ENCODE assay signal across 7 mouse cellular contexts in the genomic region with DNA sequence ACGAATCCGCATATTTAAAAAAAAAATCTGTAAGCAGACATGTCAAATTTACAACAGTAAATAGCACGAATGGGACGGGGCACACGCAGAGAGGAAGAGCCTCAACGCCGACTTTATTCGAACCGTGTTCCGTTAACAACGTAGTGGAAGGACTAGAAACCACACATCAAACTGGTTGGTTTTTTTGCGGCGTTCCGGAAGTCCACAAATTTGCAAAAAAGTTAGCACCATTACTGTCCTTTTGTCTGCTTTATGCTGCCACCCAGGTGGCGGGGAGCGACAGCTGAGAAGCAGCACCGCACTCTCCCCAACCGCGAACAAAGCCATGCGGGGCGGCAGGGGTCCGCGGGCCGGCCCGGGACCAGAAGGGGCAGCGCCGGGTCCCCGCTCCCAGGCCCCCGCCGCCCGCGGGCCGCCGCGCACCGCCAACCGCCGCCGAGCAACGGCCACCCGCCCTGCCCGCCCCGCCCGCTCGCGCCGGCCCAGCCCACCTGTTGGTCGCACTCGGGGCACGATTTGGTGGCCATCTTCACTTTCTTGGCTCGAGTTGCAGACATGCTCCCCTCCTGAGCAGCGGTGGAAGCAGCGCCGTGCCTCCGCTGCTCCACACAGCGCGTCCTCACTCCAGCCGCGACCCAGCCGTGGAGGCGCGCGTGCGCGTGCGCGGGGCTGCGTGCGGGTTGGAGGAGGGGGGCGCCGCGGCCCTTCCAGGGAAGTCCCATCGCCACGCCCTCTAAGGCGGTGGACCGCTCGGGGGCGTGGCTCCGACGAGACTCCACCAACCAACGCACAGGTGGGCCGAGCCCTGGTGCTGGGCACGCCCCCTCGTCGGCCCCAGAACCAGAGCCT. TPM values are rescaled to one million over a fixed set of nuclear protein-coding genes. Genes with fewer than 3 reads are reported as not detected.
A peak's percentile ranks its signal among the peaks of the same experiment; 100 is the strongest.
DNase-seq lines count a peak whose midpoint lies in the region; ATAC-seq and TF ChIP-seq lines count a peak whose summit lies in the region.

A gene (minus strand): TSS at position 666 of the 849 bp plus-strand sequence.

- peak within 1 kb of the TSS; percentile 77 for H3K4me3 ChIP-seq in embryonic facial prominence, embryonic 11.5 days (ENCODE audit: low read depth, low read length)
- peak within 1 kb of the TSS; percentile 98 for H3K4me3 ChIP-seq in kidney, adult 2 months (ENCODE audit: insufficient read depth, low read depth, low read length)
- H3K4me3 ChIP-seq in limb, embryonic 12.5 days (replicated peaks), result peak within 1 kb of the TSS; percentile 78
- peak within 1 kb of the TSS; percentile 79 for H3K4me3 ChIP-seq in midbrain, embryonic 15.5 days
- peak within 1 kb of the TSS; percentile 89 for H3K4me3 ChIP-seq in spleen, adult 2 months (ENCODE audit: extremely low read depth, insufficient read depth, insufficient read length)

- H3K27ac ChIP-seq in embryonic facial prominence, embryonic 11.5 days (replicated peaks; ENCODE audit: low read depth, low read length), result peak within 1 kb of the TSS; percentile 98
- peak within 1 kb of the TSS; percentile 77 for H3K27ac ChIP-seq in kidney, adult 2 months (ENCODE audit: insufficient read depth, low read depth, low read length)
- H3K27ac ChIP-seq in limb, embryonic 12.5 days, result peak within 1 kb of the TSS; percentile 96
- peak within 1 kb of the TSS; percentile 83 for H3K27ac ChIP-seq in midbrain, embryonic 15.5 days
- peak within 1 kb of the TSS; percentile 94 for H3K27ac ChIP-seq in spleen, adult 2 months (ENCODE audit: insufficient read depth, low read length)

- no peaks in the 10 kb centered on the region for H3K4me1 ChIP-seq in embryonic facial prominence, embryonic 11.5 days (ENCODE audit: control insufficient read depth, insufficient read depth, low read length)
- H3K4me1 ChIP-seq in kidney, adult 2 months (ENCODE audit: control insufficient read depth, insufficient read depth, low read length), result peaks cover 20% of the 10 kb centered on the region
- H3K4me1 ChIP-seq in limb, embryonic 12.5 days (replicated peaks), result peaks cover 30% of the 10 kb centered on the region
- H3K4me1 ChIP-seq in midbrain, embryonic 15.5 days, result peaks cover 35% of the 10 kb centered on the region
- peaks cover 4% of the 10 kb centered on the region for H3K4me1 ChIP-seq in spleen, adult 2 months (ENCODE audit: control insufficient read depth, insufficient read depth, insufficient read length)

- peak within 1 kb of the TSS; percentile 42 for H3K4me2 ChIP-seq in embryonic facial prominence, embryonic 11.5 days (ENCODE audit: low read depth, low read length)
- peak within 1 kb of the TSS; percentile 62 for H3K4me2 ChIP-seq in limb, embryonic 12.5 days
- H3K4me2 ChIP-seq in midbrain, embryonic 15.5 days, result peak within 1 kb of the TSS; percentile 56

- peak; percentile 97 for ATAC-seq in embryonic facial prominence, embryonic 11.5 days (replicated peaks; ENCODE audit: insufficient number of reproducible peaks, low FRiP score, low TSS enrichment, low read depth)
- ATAC-seq in limb, embryonic 12.5 days (ENCODE audit: insufficient number of reproducible peaks, insufficient read depth, low FRiP score, low TSS enrichment, low read depth), result peak; percentile 97
- peak; percentile 100 for ATAC-seq in midbrain, embryonic 15.5 days (replicated peaks)

- H3K9ac ChIP-seq in embryonic facial prominence, embryonic 11.5 days (replicated peaks; ENCODE audit: low read length), result peak within 1 kb of the TSS; percentile 92
- peak within 1 kb of the TSS; percentile 92 for H3K9ac ChIP-seq in limb, embryonic 12.5 days (replicated peaks)
- peak within 1 kb of the TSS; percentile 58 for H3K9ac ChIP-seq in midbrain, embryonic 15.5 days

- peak; percentile 99 for DNase-seq in adrenal gland, postnatal 14 days
- DNase-seq in embryonic facial prominence, embryonic 11.5 days (ENCODE audit: low spot score), result peak; percentile 100
- DNase-seq in heart, adult 18-20 months, result peak; percentile 95 to 98
- DNase-seq in kidney, adult 2 months, result peak; percentile 99
- DNase-seq in spleen, adult 2 months (ENCODE audit: low read depth in 1 of 2, low spot score in 2 of 2), result peak; percentile 92 to 95

- no peaks in the 10 kb centered on the region for H3K27me3 ChIP-seq in embryonic facial prominence, embryonic 11.5 days (ENCODE audit: control insufficient read depth, insufficient read depth, low read length)
- H3K27me3 ChIP-seq in kidney, adult 2 months (replicated peaks; ENCODE audit: control insufficient read depth, insufficient read depth, low read length), result no peaks in the 10 kb centered on the region
- 0 out of 2 replicates have a peak, but pooled peaks cover 3% of the 10 kb centered on the region for H3K27me3 ChIP-seq in limb, embryonic 12.5 days
- no peaks in the 10 kb centered on the region for H3K27me3 ChIP-seq in midbrain, embryonic 15.5 days (replicated peaks)
- no peaks in the 10 kb centered on the region for H3K27me3 ChIP-seq in spleen, adult 2 months (ENCODE audit: control insufficient read depth, insufficient read depth, low read length)

- under 1% methylated on average over 61 of the region's 85 CpGs for WGBS in embryonic facial prominence, embryonic 11.5 days
- under 1% methylated on average over 83 of the region's 85 CpGs for WGBS in kidney, adult 2 months
- WGBS in limb, embryonic 12.5 days, result under 1% methylated on average over 66 of the region's 85 CpGs
- 0% methylated on average over 75 of the region's 85 CpGs for WGBS in midbrain, embryonic 15.5 days
- WGBS in spleen, adult 2 months, result under 1% methylated on average over 84 of the region's 85 CpGs

- no peaks in the 10 kb centered on the region for H3K9me3 ChIP-seq in embryonic facial prominence, embryonic 11.5 days (replicated peaks; ENCODE audit: control insufficient read depth, low read length)
- no peaks in the 10 kb centered on the region for H3K9me3 ChIP-seq in limb, embryonic 12.5 days
- H3K9me3 ChIP-seq in midbrain, embryonic 15.5 days, result no peaks in the 10 kb centered on the region

- H3K36me3 ChIP-seq in embryonic facial prominence, embryonic 11.5 days (replicated peaks; ENCODE audit: control insufficient read depth, insufficient read depth, low read depth, low read length), result no peaks in the 10 kb centered on the region
- no peaks in the 10 kb centered on the region for H3K36me3 ChIP-seq in kidney, adult 2 months (ENCODE audit: control insufficient read depth, insufficient read depth, low read length)
- H3K36me3 ChIP-seq in limb, embryonic 12.5 days, result no peaks in the 10 kb centered on the region
- no peaks in the 10 kb centered on the region for H3K36me3 ChIP-seq in midbrain, embryonic 15.5 days (replicated peaks)
- H3K36me3 ChIP-seq in spleen, adult 2 months (ENCODE audit: control insufficient read depth, insufficient read depth, low read length), result no peaks in the 10 kb centered on the region

- TF ChIP-seq POLR2A in kidney, adult 2 months (IDR thresholded peaks at IDR 0.05; ENCODE audit: low read depth, low read length), result peak; percentile 93
- peak; percentile 86 for TF ChIP-seq POLR2A in spleen, adult 2 months (IDR thresholded peaks at IDR 0.05; ENCODE audit: low read depth, low read length)

- TF ChIP-seq CTCF in kidney, adult 2 months (conservative IDR thresholded peaks at IDR 0.05; ENCODE audit: insufficient read depth, insufficient read length, low read depth, low read length), result no peak
- TF ChIP-seq CTCF in spleen, adult 2 months (IDR thresholded peaks at IDR 0.05; ENCODE audit: extremely low read depth, insufficient read depth, insufficient read length, insufficient replicate concordance), result no peak

RNA-seq across cellular contexts. Expression of the gene that starts here (rescaled TPM):
- 35.9 and 38.1 TPM in 2 replicates for total RNA-seq in adrenal gland, postnatal 14 days (2021)
- 55.5 and 65.5 TPM in 2 replicates for polyA plus RNA-seq in embryonic facial prominence, embryonic 11.5 days (2014; fragmentation: Nextera tagmentation; extraction: Ambion mirVana)
- 10 to 100 TPM; 18.1 to 19.4 TPM for total RNA-seq in heart, adult 18-20 months (2021)
- polyA plus RNA-seq in kidney, adult 2 months (2012; rRNA removed), result 4.2 and 6.9 TPM in 2 replicates
- polyA plus RNA-seq in limb, embryonic 12.5 days (2016; fragmentation: Nextera tagmentation; extraction: Ambion mirVana), result 53.5 TPM in 2 replicates
- polyA plus RNA-seq in midbrain, embryonic 15.5 days (2015; fragmentation: Nextera tagmentation; extraction: Ambion mirVana), result 36.5 and 38.6 TPM in 2 replicates
- 1.6 and 2.8 TPM in 2 replicates for polyA plus RNA-seq in spleen, adult 2 months (2012; rRNA removed)

Comparison
In these comparisons a context has a peak if more than half of its experiments do, and no peak if none do; other contexts are left out.
1. Peak in every context shown above with its lines: DNase-seq, ATAC-seq, H3K4me3 ChIP-seq and H3K27ac ChIP-seq.